Mouse (Mus musculus) hindbrain, postnatal 0 days (tissue): Measurements from ENCODE around the gene Rnf220. TPM values are rescaled to one million over a fixed set of nuclear protein-coding genes. Genes with fewer than 3 reads are reported as not detected.

Source experiments
- ATAC-seq: fragments of 200-750 bp; cut with Nextera tagmentation; 2 replicates; pipeline ENCODE4 v1.8.0; 2017; ENCODE audit warnings: mild to moderate bottlenecking, moderate TSS enrichment, moderate library complexity
- DNase-seq: peaks from one replicate; pipeline ENCODE4 v3.0.0-alpha.2; 2015; ENCODE audit warnings: low spot score
- H3K27ac ChIP-seq: fragments of 300-500 bp; sonication (generic); 2 replicates; pipeline ENCODE4 v1.5.1; 2014; ENCODE audit warnings: mild to moderate bottlenecking
- H3K27me3 ChIP-seq: fragments of 300-500 bp; sonication (generic); 2 replicates; pipeline ENCODE4 v1.6.1; 2014; ENCODE audit warnings: low read length, mixed read lengths; ENCODE audit not compliant: insufficient read depth
- H3K36me3 ChIP-seq: fragments of 300-500 bp; sonication (generic); 2 replicates; pipeline ENCODE4 v1.6.1; 2014; ENCODE audit warnings: low read length, mixed read lengths; ENCODE audit not compliant: insufficient read depth
- H3K4me1 ChIP-seq: fragments of 300-500 bp; sonication (generic); 2 replicates; pipeline ENCODE4 v1.6.1; 2014; ENCODE audit warnings: antibody characterized with exemption, low read length, mixed read lengths; ENCODE audit not compliant: insufficient read depth
- H3K4me2 ChIP-seq: fragments of 300-500 bp; sonication (generic); 2 replicates; pipeline ENCODE4 v1.6.1; 2014; ENCODE audit warnings: low read depth, mild to moderate bottlenecking, low read length, moderate library complexity, mixed read lengths
- H3K4me3 ChIP-seq: fragments of 300-500 bp; sonication (generic); 2 replicates; pipeline ENCODE4 v1.5.1; 2014; ENCODE audit warnings: low read length
- H3K9ac ChIP-seq: fragments of 300-500 bp; sonication (generic); replicated peaks from 2 replicates; pipeline ENCODE4 v1.6.1; 2014; ENCODE audit warnings: mild to moderate bottlenecking, low read length, moderate library complexity, mixed read lengths
- H3K9me3 ChIP-seq: fragments of 300-500 bp; sonication (generic); 2 replicates; pipeline ENCODE4 v1.6.1; 2016; ENCODE audit warnings: low read length, mixed read lengths
- CTCF ChIP-seq: IDR thresholded peaks from 2 replicates; pipeline ENCODE4 v1.5.1; 2016; ENCODE audit warnings: antibody characterized with exemption, control low read depth, low read depth
- WGBS: fragments of 180-500 bp; shearing (Covaris S2); extraction: QIAGEN DNeasy Blood & Tissue Kit; methylation state at CpG from one replicate; pipeline ENCODE4 v1.1.7; 2014; 5-methylcytosine and 5-hydroxymethylcytosine counted together
- polyA plus RNA-seq: library from polyadenylated mRNA; unstranded; fragments of >200 nt; fragmentation: Nextera tagmentation; extraction: Ambion mirVana; gene quantifications from 2 replicates; pipeline ENCODE4 v1.2.1, GENCODE M21; 2015
- total RNA-seq: library from RNA; depleted of rRNA; stranded (reverse); fragments of >200 nt; gene quantifications from 2 replicates; pipeline ENCODE4 v1.2.3, GENCODE M21; 2014

Gene Rnf220
- total and polyA plus RNA-seq, 2 experiments from 2014 or later: 105 to 156 TPM

GRCm38 (mm10) chr4:117276281-117276711 is 220.6 kb downstream of the Rnf220 start:
- H3K4me1 ChIP-seq: no peaks in the 10 kb centered on the region; the same call in 1 of the 2 replicates
- ATAC-seq: 0 out of 2 replicates have a peak, but pooled peaks have one; percentile 13
- no peak for TF ChIP-seq CTCF
- H3K9ac ChIP-seq: no peak overlapping the region
- no peak for DNase-seq
- H3K36me3 ChIP-seq: peaks cover 46% of the 10 kb centered on the region; the same call in 1 of the 2 replicates
- H3K27ac ChIP-seq: no peak overlapping the region
- no peaks in the 10 kb centered on the region for H3K27me3 ChIP-seq
- no peaks in the 10 kb centered on the region for H3K9me3 ChIP-seq
- WGBS: 83% methylated on average over 17 of the region's 17 CpGs
- H3K4me2 ChIP-seq: no peak overlapping the region
- H3K4me3 ChIP-seq: no peak overlapping the region

- no peak overlapping the region for H3K27ac ChIP-seq
- H3K9me3 ChIP-seq: no peaks in the 10 kb centered on the region
- peaks cover 42% of the 10 kb centered on the region; the same call in 1 of the 2 replicates for H3K36me3 ChIP-seq
- ATAC-seq (no peak), DNase-seq (no peak)
- WGBS: 88% methylated on average over 4 of the region's 4 CpGs
- no peak overlapping the region for H3K4me2 ChIP-seq
- no peak overlapping the region for H3K4me3 ChIP-seq
- H3K4me1 ChIP-seq: no peaks in the 10 kb centered on the region; the same call in 1 of the 2 replicates
- no peak for TF ChIP-seq CTCF
- H3K27me3 ChIP-seq: no peaks in the 10 kb centered on the region
- H3K9ac ChIP-seq: no peak overlapping the region
Measured at GRCm38 (mm10) chr4:117274720-117275119, 222.1 kb downstream of the Rnf220 start.

- H3K9ac ChIP-seq: no peak overlapping the region
- no peak overlapping the region for H3K4me3 ChIP-seq
- H3K27ac ChIP-seq: no peak overlapping the region
- 24% methylated on average over 12 of the region's 12 CpGs for WGBS
- no peak for DNase-seq
- no peak overlapping the region for H3K4me2 ChIP-seq
- no peak for ATAC-seq
- no peaks in the 10 kb centered on the region for H3K4me1 ChIP-seq
- H3K36me3 ChIP-seq: peaks cover 36% of the 10 kb centered on the region; the same call in 1 of the 2 replicates
- no peaks in the 10 kb centered on the region for H3K27me3 ChIP-seq
- no peak for TF ChIP-seq CTCF
- no peaks in the 10 kb centered on the region for H3K9me3 ChIP-seq
Measured at GRCm38 (mm10) chr4:117272459-117272858, 224.4 kb downstream of the Rnf220 start.

GRCm38 (mm10) chr4:117270278-117270677 is 226.6 kb downstream of the Rnf220 start:
- H3K9me3 ChIP-seq: no peaks in the 10 kb centered on the region
- H3K27me3 ChIP-seq: no peaks in the 10 kb centered on the region
- no peak overlapping the region for H3K4me3 ChIP-seq
- DNase-seq (peak; percentile 92), ATAC-seq (peak; percentile 75)
- peaks cover 21% of the 10 kb centered on the region; the same call in 1 of the 2 replicates for H3K36me3 ChIP-seq
- H3K27ac ChIP-seq: no peak overlapping the region
- no peak overlapping the region for H3K9ac ChIP-seq
- H3K4me2 ChIP-seq: no peak overlapping the region
- peak; percentile 97 for TF ChIP-seq CTCF
- no peaks in the 10 kb centered on the region for H3K4me1 ChIP-seq
- 9% methylated on average over 6 of the region's 6 CpGs for WGBS

GRCm38 (mm10) chr4:117267831-117268437 is 228.9 kb downstream of the Rnf220 start:
- Histone ChIP-seq H3K4me1 (no peaks in the 10 kb centered on the region), H3K4me3 (no peak overlapping the region), H3K9ac (no peak overlapping the region), H3K4me2 (no peak overlapping the region), H3K27ac (no peak overlapping the region), H3K9me3 (no peaks in the 10 kb centered on the region), H3K27me3 (no peaks in the 10 kb centered on the region), H3K36me3 (peaks cover 11% of the 10 kb centered on the region; the same call in 1 of the 2 replicates)
- ATAC-seq (no peak), DNase-seq (no peak)
- no peak for TF ChIP-seq CTCF
- 91% methylated on average over 25 of the region's 25 CpGs for WGBS

GRCm38 (mm10) chr4:117267284-117267683 is 229.6 kb downstream of the Rnf220 start:
- Histone ChIP-seq H3K27me3 (no peaks in the 10 kb centered on the region), H3K36me3 (peaks cover 5% of the 10 kb centered on the region; the same call in 1 of the 2 replicates), H3K27ac (no peak overlapping the region), H3K9me3 (no peaks in the 10 kb centered on the region), H3K4me2 (no peak overlapping the region), H3K9ac (no peak overlapping the region), H3K4me3 (no peak overlapping the region), H3K4me1 (no peaks in the 10 kb centered on the region)
- DNase-seq (peak; percentile 83), ATAC-seq (peak; percentile 52)
- peak; percentile 97 for TF ChIP-seq CTCF
- 8% methylated on average over 2 of the region's 2 CpGs for WGBS

GRCm38 (mm10) chr4:117262987-117263386 is 233.9 kb downstream of the Rnf220 start:
- Histone ChIP-seq H3K4me3 (no peak overlapping the region), H3K27me3 (no peaks in the 10 kb centered on the region), H3K9ac (no peak overlapping the region), H3K9me3 (no peaks in the 10 kb centered on the region), H3K27ac (no peak overlapping the region), H3K4me2 (no peak overlapping the region), H3K4me1 (no peaks in the 10 kb centered on the region), H3K36me3 (no peaks in the 10 kb centered on the region)
- no peak for DNase-seq
- ATAC-seq: no peak
- no peak for TF ChIP-seq CTCF
- WGBS: 49% methylated on average over 8 of the region's 8 CpGs
